Mouse (Mus musculus): ENCODE measurements around the gene Apom.

Apom gene

GRCm38 (mm10) chr17:35094475-35095365 lies 37.1 kb downstream of the Apom start:
- DNase-seq: no peak

DNA sequence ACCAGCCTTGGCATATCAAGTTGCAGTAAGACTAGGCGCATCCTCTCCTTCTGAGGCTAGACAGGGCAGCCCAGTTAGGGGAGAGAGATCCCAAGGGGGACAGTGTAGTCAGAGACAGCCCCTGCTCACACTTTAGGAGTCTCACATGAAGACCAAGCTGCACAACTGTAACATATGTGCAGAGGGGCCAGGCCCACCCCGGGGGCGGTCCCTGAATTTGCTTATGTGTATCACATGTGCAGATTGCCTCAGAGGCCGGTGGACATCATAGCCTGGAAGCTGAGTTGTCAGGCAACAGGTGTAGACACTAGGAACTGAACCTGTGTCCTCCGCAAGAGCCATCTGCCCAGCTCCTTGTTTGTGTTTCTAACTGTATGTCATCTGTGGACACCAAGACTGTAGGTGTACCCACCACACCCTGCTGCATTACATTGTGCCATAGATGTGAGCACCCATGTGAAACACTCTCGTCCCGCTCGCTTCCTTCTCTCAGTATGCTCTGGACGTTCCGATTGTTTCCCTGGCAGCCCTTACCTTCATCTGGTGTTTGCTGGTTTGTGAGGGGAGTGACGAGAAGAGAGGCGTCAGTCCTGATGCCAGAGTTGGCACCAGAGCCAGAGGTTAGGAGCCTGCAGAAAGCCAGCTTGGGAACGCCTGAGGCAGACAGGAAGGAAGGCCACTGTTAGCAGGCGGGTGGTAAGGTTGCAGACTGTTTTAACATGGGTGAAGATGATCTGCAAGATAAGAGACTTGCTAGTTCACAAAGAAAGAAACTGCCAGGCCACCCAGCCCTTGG lies 39.2 kb downstream of the Apom start:
- no peak for DNase-seq

DNA sequence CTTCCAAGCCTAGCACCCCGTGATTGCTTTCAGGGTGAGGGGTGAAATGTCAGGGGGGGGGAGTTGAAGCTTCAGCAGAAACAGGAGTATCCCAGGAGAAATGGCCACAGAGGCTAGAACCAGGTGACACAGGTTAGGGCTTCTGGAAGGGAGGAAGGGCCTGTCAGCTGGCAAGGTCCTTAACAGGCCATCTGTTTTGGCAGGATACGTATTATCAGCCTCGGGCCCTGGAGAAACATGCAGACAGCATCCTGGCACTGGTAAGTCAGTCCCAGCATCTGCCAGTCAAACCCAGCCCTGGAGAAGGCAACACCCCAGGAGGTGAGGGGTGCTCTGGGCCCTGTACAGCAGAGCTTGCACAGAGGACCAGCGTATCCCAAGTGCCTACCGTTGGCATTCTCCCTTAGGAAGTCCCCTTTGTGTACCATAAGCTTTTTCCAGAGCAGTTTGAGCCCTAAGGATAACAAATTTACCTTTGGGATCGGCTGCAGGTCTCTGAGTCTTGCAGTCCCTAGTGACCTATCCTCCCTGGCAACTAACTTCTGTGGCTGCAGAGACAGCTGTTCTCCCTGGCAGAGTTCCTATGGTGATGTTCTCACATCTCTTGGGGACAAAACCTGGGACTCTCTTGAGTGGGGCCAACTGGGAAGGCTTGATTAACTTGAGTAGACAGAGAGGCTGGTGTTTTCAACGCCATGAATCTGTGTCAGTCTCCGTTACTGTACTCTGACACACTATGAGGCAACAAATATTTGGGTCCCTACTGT lies 41.5 kb downstream of the Apom start:
- DNase-seq: no peak

DNA sequence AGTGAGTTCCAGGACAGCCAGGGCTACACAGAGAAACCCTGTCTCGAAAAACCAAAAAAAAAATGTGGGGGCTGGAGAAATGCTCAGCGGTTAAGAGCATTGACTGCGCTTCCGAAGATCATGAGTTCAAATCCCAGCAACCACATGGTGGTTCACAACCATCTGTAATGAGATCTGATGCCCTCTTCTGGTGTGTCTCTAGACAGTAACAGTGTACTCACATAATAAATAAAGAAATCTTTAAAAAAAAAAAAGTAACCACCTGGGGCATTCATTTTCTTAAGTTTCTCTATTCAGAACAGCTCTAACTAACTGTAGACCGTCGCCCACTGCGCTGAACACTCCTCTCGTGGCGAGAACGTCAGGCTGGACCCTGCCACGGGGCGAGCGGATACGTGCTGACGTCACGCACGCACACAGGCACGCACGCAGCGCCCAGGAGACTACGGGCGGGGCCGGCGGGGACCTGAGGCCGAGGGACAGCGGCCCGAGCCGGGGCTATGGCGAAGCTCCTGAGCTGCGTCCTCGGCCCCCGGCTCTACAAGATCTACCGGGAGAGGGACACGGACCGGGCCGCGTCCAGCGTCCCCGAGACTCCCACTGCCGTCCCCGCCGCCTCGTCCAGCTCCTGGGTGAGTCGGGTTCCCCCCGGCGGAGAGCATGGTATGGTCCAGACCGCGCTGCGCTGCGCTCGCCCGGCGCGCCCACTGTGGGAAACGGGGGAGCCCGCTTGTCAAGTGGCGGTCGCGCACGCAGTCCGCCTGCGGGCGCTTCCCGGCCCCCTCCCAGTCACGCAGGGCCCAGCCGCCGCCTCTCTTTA lies 42.8 kb downstream of the Apom start, which contains the start of gene Abhd16a:
TSS of gene Abhd16a (plus strand) at position 439 of the 820 bp plus-strand sequence.
- DNase-seq: peak; percentile 97

DNA sequence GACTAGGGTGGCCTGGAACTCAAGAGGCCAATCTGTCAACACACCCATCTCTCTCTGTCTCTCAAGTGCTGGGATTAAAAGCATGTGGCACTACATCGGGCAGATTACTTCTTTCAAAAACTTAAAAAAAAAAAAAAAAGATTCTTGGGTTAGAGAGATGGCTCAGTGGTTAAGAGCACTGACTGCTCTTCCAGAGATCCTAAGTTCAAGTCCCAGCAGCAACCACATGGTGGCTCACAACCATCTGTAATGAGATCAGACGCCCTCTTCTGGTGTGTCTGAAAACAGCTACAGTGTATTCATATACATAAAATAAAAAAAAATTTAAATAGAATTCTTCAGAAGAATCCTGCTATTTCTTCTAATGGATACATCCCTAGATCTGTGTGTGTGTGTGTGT lies 43.7 kb downstream of the Apom start:
- no peak for DNase-seq

DNA sequence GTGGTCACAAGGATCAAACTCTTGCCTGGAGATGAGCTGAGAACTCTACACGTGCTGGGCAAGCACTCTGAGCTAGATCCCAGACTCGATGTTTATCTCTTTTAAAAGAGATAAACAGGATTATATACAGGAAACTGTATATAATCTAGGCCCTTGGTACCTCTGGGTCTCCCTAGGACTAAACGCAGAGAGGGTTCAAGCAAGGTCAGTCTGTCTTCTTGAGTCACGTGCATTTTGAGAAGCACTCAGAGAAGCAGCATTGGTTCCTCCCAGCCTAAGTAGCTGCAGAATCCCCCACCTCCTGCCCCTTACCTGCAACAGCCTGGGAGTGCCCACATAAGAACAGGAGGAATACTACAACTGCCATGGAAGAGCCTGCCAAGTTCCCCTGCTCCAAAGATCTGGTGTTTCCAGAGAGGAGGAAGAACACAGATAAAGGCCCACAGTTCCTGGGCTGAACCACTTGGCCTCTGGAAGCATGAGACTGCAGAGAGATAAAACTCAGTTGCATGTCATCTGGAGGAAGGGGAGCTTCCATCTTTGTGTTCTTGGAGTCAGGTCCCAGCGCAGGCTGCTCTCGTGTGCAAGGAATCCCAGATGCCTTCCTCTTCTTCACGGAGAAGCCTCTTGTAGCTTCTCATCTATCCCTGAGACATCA lies 46.5 kb downstream of the Apom start, which contains the start of gene Ly6g6f:
TSS of gene Ly6g6f (minus strand) at position 403 of the 658 bp plus-strand sequence.
- DNase-seq: no peak

DNA sequence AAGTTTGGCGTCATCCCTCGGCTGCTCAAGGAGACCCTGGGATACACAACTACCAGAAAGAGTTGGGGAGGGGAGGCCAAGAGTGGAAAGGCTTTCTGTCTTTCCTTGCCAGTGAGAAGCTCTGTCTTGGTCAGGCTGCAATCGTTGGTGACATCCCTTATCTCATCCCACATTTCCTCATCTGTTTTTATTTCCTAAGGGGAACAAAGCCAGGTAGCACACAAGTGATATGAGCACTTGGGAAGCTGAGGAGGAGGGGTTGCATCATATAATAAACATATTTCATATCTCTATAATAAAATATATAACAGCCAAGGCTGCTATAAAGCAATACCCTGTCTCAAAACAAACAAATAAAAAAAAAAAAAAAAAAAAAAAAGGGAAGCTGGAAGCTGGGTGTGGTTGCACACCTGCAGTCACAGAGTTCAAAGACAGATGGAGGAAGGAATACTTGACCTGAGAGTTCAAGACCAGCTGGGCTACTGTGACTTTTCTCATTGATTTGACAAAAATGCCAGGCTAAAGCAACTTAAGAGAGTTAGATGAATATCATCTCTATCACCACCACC lies 47.8 kb downstream of the Apom start:
- DNase-seq: no peak

GRCm38 (mm10) chr17:35082841-35083576 lies 48.8 kb downstream of the Apom start:
- DNase-seq: no peak

DNA sequence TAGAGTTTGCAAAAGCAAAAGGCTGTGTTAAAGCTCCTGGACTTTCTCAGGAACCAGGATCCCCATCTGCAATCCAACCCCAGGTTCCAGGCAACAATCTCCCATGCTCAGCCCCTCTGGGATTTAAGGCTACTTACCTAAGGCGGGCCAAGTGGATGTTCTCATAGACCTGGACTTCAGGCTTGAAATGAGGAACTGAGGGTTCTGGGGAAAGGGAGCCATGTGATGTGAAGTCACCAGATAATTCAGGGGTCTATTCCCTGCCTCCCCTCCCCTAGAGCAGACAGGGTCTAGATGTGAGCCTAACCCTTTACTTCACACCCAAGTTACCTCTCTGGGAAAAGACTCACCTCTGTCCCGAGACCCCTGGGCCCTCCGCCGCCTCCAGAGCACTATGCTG lies 51.1 kb downstream of the Apom start:
- no peak for DNase-seq

DNA sequence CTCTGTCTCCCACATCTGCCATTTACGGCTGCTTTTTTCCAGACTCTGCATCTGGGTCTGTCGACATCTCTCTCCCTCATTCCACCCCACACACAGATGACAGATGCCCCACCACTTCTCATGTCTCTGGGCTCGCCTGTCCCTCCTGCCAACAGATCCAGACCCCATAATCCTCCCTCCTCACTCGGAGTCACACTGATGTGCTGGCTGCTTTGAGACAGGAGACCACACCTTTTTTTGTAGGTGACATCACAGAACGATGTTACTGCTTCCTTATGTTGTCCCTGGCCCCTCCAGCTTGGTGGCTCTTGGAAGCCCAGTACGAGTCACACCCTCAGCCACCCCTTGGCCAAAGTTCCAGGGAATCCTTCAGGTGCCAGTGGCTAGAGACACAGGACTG lies 51.6 kb downstream of the Apom start:
- no peak for DNase-seq

- no peak for DNase-seq
Observed at GRCm38 (mm10) chr17:35079778-35080177, 52.1 kb downstream of the Apom start.

Data from right cerebral cortex, postnatal 25 days (tissue).